Mouse (Mus musculus) layer of hippocampus, postnatal 25 days (tissue): ENCODE data around the gene Retsat. TPM values are rescaled to one million over a fixed set of nuclear protein-coding genes. Genes with fewer than 3 reads are reported as not detected.
A peak's percentile ranks its signal among the peaks of the same experiment; 100 is the strongest.

ENCODE experiments used
- DNase-seq, 2 experiments: peaks; one replicate each; pipeline ENCODE4 v3.0.0; 2022; ENCODE audit warnings: mixed read lengths in 2 of 2, low spot score in 1 of 2; ENCODE audit errors: extremely low spot score in 1 of 2
- total RNA-seq, 2 experiments: library from RNA; stranded (reverse); gene quantifications; 2 replicates each; pipeline ENCODE4 v1.2.3; 2021

Retsat gene
- 10 to 100 TPM; 57.8 to 58.7 TPM for total RNA-seq

DNA sequence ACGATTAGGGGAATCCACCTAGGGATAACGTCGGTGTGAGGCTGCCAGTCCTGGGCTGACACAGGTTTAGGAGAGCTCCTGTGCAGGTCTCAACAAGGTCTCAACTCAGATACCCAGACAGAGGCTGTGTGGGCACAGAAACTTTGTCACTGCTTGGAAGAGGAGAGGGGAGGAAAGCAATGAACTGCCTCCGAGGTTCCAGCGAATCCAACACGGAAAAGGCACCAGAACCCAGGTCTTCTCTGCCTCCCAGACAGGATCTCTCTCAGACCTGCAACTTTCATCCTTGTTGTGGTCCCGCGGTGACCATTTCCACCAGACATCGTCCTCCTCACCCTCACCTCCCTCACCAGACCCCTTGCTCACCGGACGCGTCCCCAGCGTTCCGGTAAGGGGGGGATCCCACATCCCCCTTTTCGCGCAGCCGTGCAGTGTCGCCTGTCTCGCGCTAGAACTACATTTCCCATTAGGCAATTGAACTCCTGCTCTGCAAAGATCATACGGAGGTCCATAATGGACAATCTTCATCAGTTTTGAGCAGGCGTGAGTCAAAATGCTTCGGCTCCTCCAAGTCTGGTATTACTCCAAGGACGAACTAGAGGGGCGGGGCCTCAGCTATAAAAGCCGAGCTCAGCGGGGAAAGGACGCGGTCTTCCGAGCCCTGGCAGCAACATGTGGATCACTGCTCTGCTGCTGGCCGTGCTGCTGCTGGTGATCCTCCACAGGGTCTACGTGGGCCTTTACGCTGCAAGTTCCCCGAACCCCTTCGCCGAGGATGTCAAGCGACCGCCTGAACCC, at the start of gene Retsat, which contains the start of gene Elmod3:
Gene Retsat, plus strand, starts transcription at position 520 of the 798 bp plus-strand sequence.
Gene Elmod3, minus strand, starts transcription at position 458 of the 798 bp plus-strand sequence.
- DNase-seq = peak; percentile 73 to 75

DNA sequence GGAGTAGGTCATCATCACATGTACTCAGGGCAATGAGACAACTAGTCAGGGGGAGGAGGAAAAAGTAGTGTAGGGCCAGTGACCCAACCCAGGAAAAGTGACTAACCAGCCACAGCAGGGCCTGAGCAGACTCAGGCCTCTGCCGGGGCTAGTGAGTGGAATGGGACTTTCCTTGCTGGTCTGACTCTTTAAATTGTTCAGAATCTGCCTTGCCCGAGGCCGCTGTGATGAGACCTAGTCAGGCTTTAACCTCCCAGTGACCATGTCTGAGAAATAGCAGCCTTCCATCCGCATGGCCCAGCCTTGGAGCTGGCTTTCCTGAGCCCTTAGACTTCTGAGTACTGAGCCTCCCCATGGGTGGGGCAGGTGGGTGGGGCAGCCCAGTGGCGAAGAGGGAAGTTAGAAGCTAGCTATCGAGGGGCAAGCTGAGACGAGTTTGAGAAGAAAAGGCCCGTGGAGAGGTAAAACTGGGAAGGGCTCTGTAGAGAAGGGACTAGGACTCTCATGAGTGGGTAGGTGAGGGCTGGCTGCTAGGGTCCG, 49.2 kb upstream of the Retsat start:
- no peak for DNase-seq

DNA sequence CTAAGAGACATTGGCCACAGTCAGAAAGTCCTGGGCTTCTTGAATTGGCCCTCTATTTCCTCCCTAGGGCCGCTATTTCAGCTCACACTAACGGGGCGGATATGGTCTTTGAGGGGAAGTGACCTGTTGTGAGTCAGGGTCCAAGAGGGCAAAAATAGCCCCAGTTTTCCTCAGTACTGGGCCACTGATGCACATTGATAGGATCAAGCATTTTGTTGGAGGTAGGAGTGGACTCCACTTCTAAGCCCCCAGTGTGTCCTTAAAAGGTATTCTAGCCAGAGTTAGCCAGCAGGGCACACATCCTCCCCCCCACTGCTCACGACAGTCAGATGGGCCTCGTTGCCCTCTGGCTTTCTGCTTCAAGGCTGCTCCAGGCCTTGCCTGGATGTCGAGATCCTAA, 48.2 kb upstream of the Retsat start:
- DNase-seq = no peak

DNA sequence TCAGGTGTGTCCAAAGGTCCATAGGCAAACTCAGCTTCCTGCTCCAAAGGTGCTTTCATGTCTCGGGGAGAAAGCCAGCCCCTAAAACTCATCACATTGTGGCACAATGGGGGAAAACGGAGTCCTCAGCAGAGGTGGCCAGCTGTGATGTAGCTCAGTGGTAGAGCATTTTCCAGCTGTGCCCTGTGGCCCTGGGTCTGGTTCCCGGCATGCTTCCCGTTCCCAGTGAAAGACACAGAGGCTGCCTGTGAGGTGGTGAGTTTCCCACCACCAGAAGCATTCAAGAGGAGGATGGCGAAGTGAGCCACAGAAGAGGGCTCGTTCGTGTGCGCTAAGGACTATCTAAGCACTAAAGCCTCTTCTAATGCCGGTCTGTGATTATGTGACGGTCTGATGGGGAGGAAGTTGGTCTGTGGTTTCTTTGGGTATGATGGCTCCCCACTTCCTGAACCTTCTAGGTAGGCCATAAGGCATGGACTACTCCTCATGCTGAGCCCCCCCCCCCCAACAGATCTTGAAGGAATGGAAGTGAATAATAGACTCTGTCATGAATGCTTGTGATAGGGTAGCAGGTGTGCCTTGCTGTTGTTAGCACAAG, 47.7 kb upstream of the Retsat start:
- DNase-seq = no peak

DNA sequence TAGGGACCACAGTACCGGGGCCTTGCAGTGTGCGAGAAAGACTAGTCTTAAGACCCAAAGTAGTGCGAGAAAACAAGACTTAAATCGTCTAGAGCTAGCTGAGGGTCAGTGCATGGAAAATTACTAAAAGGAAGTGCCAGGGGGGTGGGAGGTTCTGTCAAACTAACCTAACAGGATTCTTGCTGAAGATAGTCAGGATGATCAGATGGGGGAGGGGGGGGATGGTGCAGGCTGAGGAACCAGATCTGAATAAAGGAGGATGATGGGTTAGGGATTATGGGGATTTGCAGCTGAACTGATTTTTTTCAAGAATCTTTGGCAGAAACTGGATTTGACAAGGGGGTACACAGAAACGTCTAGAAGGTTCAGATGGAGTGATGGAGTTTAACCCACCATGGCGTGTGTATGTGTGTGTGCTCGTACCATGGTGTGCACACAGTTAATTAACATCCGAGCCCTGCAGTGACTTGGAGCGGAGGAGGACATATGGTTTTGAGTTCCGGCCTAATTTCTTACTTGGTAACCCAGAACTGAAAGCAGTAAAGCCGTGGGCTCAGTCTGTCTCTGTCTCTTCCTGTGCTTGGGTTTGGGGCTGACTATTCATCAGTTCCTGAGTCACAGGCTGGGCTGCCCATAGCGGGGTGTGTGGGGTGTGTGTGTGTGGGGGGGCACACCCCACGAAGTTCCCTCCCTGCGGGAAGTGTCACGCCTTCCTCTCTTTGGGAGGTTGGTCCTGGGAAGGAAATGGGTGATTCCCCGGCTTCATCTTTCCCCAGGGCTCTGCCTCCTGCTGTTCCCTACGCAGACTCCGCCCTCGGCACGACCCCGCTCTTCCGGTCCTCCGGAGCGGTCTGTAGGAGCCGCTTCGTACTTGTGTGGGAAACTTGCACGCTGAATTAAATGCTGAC, 45.9 kb upstream of the Retsat start:
- no peak for DNase-seq

DNA sequence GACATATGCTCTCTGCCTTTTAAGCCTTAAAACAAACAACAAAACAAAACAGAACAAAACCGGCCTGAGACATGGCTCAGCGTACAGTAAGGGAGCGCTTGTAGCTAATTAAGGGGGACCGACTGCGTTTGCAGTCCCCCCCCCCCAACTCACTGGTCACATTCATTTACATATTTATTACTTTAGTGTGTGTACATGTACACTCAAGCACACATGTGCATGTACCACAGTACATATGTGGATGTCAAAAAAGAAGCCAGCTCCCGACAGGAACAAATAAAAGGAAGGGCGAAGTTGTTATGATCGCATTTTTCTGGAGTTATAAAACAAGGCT, 45.2 kb upstream of the Retsat start:
- DNase-seq = no peak

DNA sequence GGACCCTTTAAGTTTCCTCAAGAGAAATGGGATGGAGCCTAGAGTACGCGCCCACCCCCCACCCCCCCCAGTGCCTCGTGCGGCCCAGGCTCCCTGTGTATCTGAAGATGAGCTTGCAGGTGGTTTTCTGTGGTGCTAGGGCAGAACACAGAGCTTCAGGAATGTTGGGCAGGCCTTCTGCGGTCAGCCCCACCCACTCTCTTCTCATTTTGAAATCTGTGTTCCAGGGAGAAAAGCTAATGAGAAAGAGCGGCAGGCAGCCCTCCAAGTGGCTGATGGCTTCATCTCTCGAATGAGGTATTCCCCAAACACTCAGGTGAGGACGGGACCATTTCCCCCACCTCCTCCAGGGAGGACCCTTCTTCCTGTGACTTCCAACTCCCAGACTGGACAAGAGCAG, 37.5 kb upstream of the Retsat start:
- DNase-seq = no peak

DNA sequence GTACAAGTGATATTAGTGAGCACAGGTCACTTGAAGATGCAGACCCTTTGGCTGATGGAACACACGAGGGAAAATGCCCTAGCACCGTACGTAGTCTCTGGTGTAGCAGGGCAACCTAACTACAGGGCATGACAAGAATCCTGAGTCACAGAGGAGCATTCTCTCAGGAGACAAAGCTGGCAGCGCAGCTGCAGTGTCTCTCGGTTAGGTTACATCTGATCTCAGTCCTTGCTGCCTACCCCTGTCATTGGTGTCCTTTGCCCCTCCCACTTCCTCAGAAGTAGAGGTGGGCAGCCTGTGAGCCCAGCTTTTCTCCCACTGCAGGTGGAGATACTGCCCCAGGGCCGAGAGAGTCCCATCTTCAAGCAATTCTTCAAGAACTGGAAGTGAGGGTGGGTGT, 35.8 kb upstream of the Retsat start:
- no peak for DNase-seq

DNA sequence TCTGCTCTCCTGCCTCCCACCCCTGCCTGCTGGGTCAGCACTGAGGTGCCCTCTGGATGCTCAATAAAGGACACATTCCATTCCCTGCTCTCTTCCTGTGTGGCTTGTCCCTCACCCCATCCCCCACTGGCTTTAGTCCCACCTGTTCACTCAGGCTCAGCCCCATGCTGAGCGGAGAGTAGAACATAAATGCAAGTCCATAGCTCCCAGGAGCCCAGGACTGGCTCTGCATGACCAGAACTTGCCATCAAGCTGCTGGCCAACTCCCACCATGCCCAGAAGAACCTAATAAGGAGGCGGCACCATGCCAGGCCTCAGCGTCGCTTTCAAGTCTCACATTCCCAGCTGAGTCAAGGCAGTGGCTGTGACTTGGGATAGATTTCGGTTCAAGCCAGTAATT, 35.4 kb upstream of the Retsat start:
- DNase-seq = no peak

DNA sequence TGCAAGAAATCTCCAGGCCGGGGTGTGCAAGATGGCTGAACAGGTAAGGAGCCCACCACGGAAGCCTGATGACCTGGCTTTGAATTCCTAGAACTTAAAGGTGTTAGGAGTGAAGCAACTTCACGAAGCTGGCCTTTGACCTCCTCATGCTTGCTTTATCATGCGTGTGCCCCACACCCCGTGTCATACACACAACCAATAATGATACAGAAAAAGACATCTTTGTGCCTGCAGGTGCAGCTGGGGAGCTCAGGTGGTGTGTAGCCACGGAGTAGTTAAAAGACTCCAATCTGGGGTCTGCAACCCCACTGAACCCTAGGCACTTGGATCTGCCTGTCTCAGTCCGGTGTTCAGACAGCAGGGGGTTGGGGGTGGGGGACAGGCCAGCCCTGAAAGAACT, 32.8 kb upstream of the Retsat start:
- DNase-seq = no peak

DNA sequence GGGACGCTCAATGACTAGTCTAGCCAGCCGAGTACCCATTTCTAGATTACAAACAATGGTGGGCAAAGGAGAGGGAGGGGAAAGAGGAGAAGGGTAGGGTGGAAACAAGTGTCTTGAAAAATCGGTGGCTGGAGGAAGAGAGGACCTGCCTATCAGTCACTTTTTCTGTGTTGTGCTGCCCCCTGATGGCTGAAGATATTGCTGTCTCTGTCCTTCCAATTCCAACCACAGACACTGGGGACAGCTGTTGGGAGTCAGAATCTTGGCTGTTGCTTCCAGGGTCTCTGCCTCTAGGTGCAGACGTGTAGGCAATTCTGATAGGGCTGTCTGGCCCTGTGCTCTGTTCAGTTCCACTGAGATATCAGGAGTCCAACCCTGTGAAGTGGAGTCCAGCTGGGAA, 32.2 kb upstream of the Retsat start:
- peak; percentile 83 to 97 for DNase-seq

DNA sequence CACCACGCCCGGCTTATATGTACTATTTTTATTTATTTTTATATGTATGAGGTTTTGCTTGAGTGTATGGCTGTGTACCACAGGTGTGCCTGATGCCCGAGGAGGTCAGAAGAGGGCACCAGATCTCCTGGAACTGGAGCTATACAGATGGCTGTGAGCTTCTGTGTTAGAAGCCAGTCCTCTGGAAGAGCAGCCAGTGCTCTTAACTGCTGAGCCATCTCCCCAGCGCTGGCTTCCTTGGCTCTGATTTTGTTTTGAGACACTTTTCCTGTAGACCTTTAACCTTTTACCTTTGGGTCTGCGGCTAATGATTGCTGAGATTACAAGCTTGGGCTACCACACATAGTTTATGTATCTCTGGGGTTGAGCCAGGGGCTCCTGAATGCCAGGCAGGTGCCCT, 30.8 kb upstream of the Retsat start:
- DNase-seq = no peak

DNA sequence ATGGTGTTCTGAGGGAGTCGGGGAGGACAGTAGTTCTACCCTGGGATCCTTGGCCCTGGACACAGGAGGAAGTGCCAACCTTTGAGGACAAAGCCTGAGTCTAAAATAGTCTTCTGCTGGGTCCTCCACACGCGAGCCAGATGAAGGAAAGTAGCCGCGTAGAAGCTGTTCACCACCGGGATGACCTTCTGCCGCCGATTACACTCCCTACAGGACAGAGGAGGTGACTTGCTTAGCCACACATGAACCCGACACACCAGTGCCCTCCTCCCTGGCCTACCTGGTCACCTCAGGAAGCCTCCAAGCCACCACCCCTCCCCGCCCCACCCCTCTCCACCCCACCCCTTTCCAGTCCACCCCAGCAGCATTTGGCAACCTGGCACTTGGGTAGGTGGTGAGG, 29.5 kb upstream of the Retsat start:
- no peak for DNase-seq

DNA sequence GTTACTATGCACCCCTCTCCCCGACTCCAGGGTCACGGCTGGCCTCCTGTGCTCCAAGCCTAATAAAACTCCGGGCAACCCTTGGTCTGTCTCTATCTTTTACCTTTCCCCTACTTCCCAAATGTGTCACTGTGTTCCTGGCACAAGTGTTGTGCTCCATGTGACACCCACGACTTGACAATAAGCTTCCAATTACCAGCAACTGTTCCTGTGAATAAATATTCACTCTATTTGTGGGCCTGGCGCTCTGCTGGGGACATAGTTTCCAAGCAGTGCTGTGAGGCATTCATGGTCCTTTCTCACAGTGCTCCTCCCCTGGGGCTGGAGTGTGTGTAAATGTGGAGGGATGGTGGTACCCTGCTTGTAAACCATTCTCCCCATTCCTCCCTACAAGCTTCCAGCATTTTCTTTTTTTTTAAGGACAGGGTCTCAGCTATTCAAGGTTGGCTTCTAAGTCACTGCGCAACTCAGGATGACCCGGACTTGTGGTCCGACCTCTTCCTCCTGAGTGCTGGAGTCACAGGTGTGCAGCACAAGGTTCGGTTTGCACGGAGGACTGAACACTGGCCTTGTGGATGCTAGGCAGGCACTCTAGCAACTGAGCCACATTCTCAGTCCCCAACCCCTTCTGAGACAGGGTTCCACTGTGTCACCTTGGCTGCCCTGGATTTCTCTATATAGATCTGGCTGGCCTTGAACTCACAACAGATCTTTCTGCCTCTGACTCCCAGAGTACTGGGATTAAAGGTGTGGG, 27.5 kb upstream of the Retsat start:
- no peak for DNase-seq

DNA sequence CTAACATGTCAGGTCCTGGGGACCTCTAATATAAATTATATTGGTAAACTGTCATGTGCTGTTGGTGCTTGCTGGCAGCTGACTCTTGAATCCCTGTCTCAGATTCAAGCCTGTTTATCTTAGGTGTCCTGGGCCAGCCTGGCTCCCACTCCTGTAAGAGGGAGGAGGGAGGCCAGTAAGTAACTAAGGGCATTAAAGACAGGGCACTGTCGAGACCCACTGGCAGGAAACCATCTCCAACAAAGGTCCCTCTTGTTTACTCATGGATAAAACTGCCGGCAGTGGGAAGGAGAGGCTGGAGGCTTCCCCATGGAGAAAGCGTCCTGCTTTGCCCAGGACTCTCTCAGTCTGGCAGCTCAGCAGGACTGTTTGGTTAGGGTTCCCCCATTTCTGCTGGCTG, 26.4 kb upstream of the Retsat start:
- DNase-seq = no peak

DNA sequence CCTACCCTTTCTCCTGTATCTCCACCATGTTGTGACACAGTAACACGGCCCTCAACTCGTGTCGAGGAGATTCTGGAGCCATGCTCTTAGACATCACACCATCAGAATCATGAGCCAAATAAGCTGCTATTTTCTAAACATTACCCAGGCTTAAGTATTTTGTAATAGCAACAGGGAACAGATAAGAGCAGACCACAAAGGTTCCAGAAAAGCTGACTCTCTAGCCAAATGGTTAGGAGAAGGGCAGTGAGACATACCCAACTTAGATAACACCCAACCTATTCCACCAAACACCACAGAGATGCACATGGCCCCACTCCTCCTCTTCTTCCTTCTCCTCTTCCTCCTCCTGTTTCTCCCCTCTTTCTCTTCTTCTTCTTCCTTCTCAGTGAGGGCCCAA, 22.2 kb upstream of the Retsat start:
- no peak for DNase-seq

DNA sequence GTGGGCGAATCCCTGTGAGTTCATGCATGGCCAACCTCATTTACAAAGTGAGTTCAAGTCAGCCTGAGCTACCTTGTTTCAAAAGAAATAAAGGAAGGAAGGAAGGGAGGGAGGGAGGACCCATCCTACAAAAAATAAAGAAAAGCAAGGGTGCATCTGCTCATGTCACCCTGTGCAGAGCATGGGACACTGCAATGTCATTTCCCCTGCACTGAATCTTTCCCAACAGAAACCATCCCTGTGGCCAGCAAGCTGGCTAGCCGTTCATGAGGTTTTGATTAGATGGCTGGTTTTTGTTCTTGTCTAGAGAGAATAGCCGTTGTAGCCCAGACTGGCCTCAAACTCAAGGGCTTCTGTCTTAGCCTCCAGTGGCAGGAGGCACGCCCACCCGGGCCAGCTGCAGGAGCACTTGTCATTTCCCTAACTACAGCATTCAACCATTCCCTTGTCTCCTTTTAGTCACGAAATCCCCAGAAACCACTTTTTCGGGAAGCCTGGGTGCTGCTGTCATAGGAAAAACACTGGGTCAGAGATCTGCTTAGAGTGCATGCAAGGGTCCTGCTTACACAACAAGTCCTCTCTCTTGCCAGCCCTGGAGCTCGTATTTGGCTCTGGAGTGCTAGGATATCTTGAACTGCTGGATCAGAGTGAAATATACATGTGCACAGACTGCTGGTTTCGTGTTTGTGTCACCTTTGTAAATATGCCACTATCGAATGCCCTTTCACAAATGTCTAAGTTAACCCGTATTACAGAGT, 16.5 kb upstream of the Retsat start:
- DNase-seq = no peak

DNA sequence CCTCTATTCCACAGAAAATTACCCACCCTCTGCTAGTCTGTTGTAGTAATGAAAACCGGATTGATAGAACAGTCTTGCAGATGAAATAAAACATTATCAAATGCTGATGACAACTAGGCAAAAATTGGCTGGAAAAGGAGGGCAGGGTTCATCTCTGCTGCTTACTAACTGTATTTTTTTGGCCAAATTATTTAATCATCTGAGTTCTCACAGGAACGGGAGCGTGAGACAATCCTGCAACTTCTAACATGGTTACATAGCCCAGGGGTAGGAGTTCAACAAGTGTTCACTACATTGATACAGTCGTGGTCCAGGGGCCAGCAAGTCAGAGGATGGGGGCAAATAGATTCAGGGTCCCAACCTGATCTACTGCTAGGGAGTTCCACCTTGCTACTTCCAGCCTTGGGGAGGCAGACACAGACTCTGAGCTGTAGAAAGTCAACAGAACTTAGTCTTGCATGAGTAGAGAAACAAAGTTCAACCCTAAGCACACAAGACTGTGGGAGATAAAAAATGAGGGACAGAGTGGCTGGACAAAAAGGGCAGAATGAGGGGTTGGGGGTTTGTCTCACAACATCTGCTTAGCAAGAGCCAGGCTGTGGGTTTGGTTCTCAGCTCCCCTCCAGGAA, 14.9 kb upstream of the Retsat start:
- DNase-seq = no peak

DNA sequence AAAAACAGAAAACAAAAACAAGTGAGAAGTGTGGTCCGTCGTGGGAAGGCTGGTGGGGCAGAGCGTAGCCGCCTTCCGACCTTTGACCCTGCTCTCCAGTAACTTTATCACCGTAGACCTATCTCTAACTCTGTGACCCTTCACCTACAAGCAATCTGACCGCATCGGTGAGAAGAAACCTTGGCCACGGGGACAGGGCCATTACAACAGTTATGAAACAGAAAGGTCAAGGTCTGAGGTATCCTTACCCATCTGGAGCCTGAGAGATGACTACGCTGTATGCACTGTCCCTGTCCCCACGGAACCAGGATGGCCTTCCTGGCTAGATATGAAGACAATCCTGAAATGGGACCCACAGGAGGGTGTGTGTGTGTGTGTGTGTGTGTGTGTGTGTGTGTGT, 14.1 kb upstream of the Retsat start:
- DNase-seq = no peak
